Mouse (Mus musculus) embryonic fibroblast, embryonic 13.5 days (primary cell): Measurements from ENCODE around the gene Vps33a.

Source experiments
- CTCF ChIP-seq: IDR thresholded peaks from 2 replicates; pipeline ENCODE4 v1.5.1; 2011; ENCODE audit warnings: mild to moderate bottlenecking, control low read depth, low read length, moderate library complexity, borderline replicate concordance; ENCODE audit not compliant: insufficient read depth
- POLR2A ChIP-seq: IDR thresholded peaks from 2 replicates; pipeline ENCODE4 v1.6.1; 2011; ENCODE audit warnings: low read depth, mild to moderate bottlenecking, control low read depth, low read length, moderate library complexity

GRCm38 (mm10) chr5:123528641-123529040 is 44.2 kb downstream of the Vps33a start:
- no peak for TF ChIP-seq POLR2A
- TF ChIP-seq CTCF, result no peak
